Mouse (Mus musculus) left cerebral cortex, postnatal 14 days (tissue): ENCODE measurements around the gene Ggt5. TPM values are rescaled to one million over a fixed set of nuclear protein-coding genes. Genes with fewer than 3 reads are reported as not detected.

Source experiments
- DNase-seq, 2 experiments: peaks; one replicate each; pipeline ENCODE4 v3.0.0; 2021 to 2022; ENCODE audit warnings: low spot score in 2 of 2, mixed read lengths in 1 of 2
- intact Hi-C: fragments of 180-260 bp; cut with DNase I; formaldehyde crosslinking; loops from one replicate; pipeline ENCODE4 v1.15.1; 2025
- total RNA-seq, 2 experiments: library from RNA; stranded (reverse); gene quantifications; 2 replicates each; pipeline ENCODE4 v1.2.3; 2021

Gene Ggt5
- total RNA-seq, 2 experiments from 2014 or later: 4.4 to 4.5 TPM

- intact Hi-C loops: no loop called here
- DNase-seq: no peak
Observed at GRCm38 (mm10) chr10:75605162-75605846, 16.2 kb downstream of the Ggt5 start.

GRCm38 (mm10) chr10:75607253-75607652 lies 18.1 kb downstream of the Ggt5 start:
- no peak for DNase-seq
- intact Hi-C loops: no loop called here

GRCm38 (mm10) chr10:75608975-75609374 lies 19.8 kb downstream of the Ggt5 start:
- no peak for DNase-seq
- intact Hi-C loops: no loop called here

- intact Hi-C loops: no loop called here
- DNase-seq: no peak
Observed at GRCm38 (mm10) chr10:75610486-75610885, 21.3 kb downstream of the Ggt5 start.

- DNase-seq: no peak
- intact Hi-C loops: no loop called here
Observed at GRCm38 (mm10) chr10:75616044-75616443, 26.9 kb downstream of the Ggt5 start.

GRCm38 (mm10) chr10:75620818-75621217 lies 31.7 kb downstream of the Ggt5 start:
- no peak for DNase-seq

GRCm38 (mm10) chr10:75625920-75626319 lies 36.8 kb downstream of the Ggt5 start:
- intact Hi-C loops: no loop called here
- DNase-seq: no peak

More at GRCm38 (mm10) chr10:75620818-75621217, 31.7 kb downstream of the Ggt5 start:
- intact Hi-C loops: no loop called here

GRCm38 (mm10) chr10:75626991-75627390 lies 37.9 kb downstream of the Ggt5 start:
- intact Hi-C loops: no loop called here
- no peak for DNase-seq

GRCm38 (mm10) chr10:75627490-75627889 lies 38.4 kb downstream of the Ggt5 start:
- intact Hi-C loops: no loop called here
- no peak for DNase-seq

- intact Hi-C loops: no loop called here
- DNase-seq: peak in 1 of 2 experiments; percentile 75
Observed at GRCm38 (mm10) chr10:75632633-75633032, 43.5 kb downstream of the Ggt5 start.

GRCm38 (mm10) chr10:75633048-75633447 lies 43.9 kb downstream of the Ggt5 start:
- intact Hi-C loops: no loop called here
- no peak for DNase-seq

GRCm38 (mm10) chr10:75633576-75634139 lies 44.5 kb downstream of the Ggt5 start:
- DNase-seq: no peak

GRCm38 (mm10) chr10:75634610-75635009 lies 45.5 kb downstream of the Ggt5 start:
- intact Hi-C loops: loop anchor here (2.0 to 5.0 kb wide), 4 partner anchors 48 to 223 kb away; no protein-coding TSS in a partner anchor
- DNase-seq: no peak

More at GRCm38 (mm10) chr10:75633576-75634139, 44.5 kb downstream of the Ggt5 start:
- intact Hi-C loops: loop anchor here (2.0 kb wide), 1 partner anchor 47 kb away; no protein-coding TSS in a partner anchor

- intact Hi-C loops: loop anchor here (2.0 to 5.0 kb wide), 4 partner anchors 48 to 222 kb away; no protein-coding TSS in a partner anchor
- no peak for DNase-seq
Observed at GRCm38 (mm10) chr10:75635019-75635692, 46.0 kb downstream of the Ggt5 start.

- peak; percentile 86 to 87 for DNase-seq
- intact Hi-C loops: loop anchor here (2.0 to 5.0 kb wide), 4 partner anchors 49 to 222 kb away; no protein-coding TSS in a partner anchor
Observed at GRCm38 (mm10) chr10:75635693-75636055, 46.5 kb downstream of the Ggt5 start.

GRCm38 (mm10) chr10:75636084-75636786 lies 47.1 kb downstream of the Ggt5 start:
- DNase-seq: no peak
- intact Hi-C loops: loop anchor here (5.0 kb wide), 3 partner anchors 66 to 221 kb away; no protein-coding TSS in a partner anchor

GRCm38 (mm10) chr10:75637711-75638110 lies 48.6 kb downstream of the Ggt5 start:
- intact Hi-C loops: loop anchor here (5.0 kb wide), 3 partner anchors 65 to 220 kb away; no protein-coding TSS in a partner anchor
- no peak for DNase-seq

- intact Hi-C loops: no loop called here
- no peak for DNase-seq
Observed at GRCm38 (mm10) chr10:75641721-75642222, 52.6 kb downstream of the Ggt5 start.

GRCm38 (mm10) chr10:75642436-75642835 lies 53.3 kb downstream of the Ggt5 start:
- DNase-seq: no peak
- intact Hi-C loops: no loop called here
